Mouse (Mus musculus): ENCODE results near the gene Muc1. TPM values are rescaled to one million over a fixed set of nuclear protein-coding genes. Genes with fewer than 3 reads are reported as not detected.

Gene Muc1
- polyA plus RNA-seq, 1 experiment from 2014 or later: 0.56 TPM

DNA sequence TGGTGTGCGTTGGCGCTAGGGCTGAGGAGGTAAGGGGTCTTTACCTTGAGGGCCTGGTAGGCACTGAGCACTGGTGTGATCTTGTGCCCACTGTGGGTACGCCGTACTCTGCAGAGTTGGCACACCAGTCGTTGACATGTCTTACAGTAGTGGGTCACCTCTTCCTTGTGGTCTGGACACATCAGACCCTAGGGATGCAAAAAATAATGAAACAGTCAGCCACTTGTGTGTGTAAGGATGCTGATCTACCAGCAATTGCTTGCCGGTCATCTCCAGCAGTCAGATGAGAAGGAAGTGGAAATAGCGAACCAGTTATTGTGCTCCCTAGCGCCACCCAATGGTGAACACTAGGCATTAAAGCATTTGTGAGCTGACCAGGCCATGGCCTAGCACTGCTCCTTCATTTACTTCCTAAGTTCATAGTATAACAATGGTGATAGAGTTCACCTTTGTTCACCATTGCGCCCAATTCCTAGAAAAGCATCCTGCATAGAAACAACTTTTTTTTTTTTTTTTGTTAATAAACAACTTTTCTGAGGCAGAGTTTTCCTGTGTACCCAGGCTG lies 13.6 kb downstream of the Muc1 start:
- Histone ChIP-seq H3K9ac (replicated peaks) (0 out of 2 replicates have a peak overlapping the region, but pooled peaks have one; percentile 73), H3K4me2 (0 out of 2 replicates have a peak overlapping the region, but pooled peaks have one; percentile 73), H3K27ac (replicated peaks) (no peak overlapping the region), H3K4me3 (replicated peaks) (no peak overlapping the region), H3K9me3 (replicated peaks) (no peaks in the 10 kb centered on the region), H3K27me3 (replicated peaks) (no peaks in the 10 kb centered on the region), H3K36me3 (peaks cover 50% of the 10 kb centered on the region), H3K4me1 (peaks cover 50% of the 10 kb centered on the region)
- 71% methylated on average over 9 of the region's 9 CpGs for whole genome bisulfite sequencing
- ATAC-seq (ENCODE audit: low FRiP score): no peak

- peak overlapping the region; percentile 73 for H3K4me2 ChIP-seq
- H3K9ac ChIP-seq (replicated peaks): peak overlapping the region; percentile 73
- peaks cover 38% of the 10 kb centered on the region for H3K36me3 ChIP-seq
- H3K27me3 ChIP-seq (replicated peaks): no peaks in the 10 kb centered on the region
- H3K4me1 ChIP-seq: peaks cover 56% of the 10 kb centered on the region
- no peaks in the 10 kb centered on the region for H3K9me3 ChIP-seq (replicated peaks)
- H3K27ac ChIP-seq (replicated peaks): 0 out of 2 replicates have a peak overlapping the region, but pooled peaks have one; percentile 95
- H3K4me3 ChIP-seq (replicated peaks): peak overlapping the region; percentile 58
- no peak for ATAC-seq (ENCODE audit: low FRiP score)
- 10% methylated on average over 14 of the region's 14 CpGs for WGBS
These were observed 14.8 kb downstream of the Muc1 start for GRCm38 (mm10) chr3:89243609-89244008.

DNA sequence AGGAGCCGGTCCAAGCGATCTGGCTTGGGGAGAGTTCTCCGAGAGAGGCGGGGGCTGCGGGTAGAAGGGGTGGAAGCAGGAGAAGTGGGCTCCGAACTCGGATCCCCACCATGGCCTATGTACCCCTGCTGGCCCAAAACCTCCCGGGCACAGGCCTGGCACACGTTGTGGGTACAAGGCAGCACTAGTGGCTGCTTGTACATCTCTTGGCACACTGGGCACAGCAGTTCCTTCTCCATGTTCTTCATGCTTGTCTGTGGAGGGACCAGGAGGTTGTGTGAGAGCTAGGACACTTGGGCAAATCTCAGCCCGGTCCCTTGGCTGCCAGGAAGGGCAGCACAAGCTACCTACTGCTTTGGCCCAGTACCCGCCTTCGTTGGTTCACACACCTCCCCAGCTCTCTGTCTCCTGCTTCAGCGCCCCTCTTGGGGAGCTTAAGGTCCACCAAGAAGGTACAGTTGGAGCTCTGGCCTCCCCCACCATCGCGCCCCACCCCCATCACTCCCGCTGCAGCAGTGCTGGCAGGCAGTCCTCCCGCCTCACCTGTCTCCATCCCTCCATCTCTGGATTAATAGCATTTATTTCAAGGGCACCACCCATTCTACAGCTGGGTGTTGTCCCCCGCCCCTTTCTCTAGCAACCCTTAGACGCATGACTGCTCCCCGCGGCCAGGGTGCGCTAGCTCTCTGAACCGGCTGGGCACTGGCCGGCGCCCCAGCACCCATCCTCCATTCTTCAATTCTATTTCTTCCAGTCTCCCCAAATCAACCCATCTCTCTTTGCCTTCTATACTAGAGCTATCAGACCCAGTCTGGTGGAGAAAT lies 15.5 kb downstream of the Muc1 start:
- Histone ChIP-seq H3K4me3 (replicated peaks) (peak overlapping the region; percentile 58), H3K27ac (replicated peaks) (peak overlapping the region; percentile 95), H3K9ac (replicated peaks) (peak overlapping the region; percentile 73), H3K36me3 (peaks cover 35% of the 10 kb centered on the region), H3K9me3 (replicated peaks) (no peaks in the 10 kb centered on the region), H3K27me3 (replicated peaks) (no peaks in the 10 kb centered on the region), H3K4me1 (peaks cover 56% of the 10 kb centered on the region), H3K4me2 (peak overlapping the region; percentile 73)
- peak; percentile 42 for ATAC-seq (ENCODE audit: low FRiP score)
- 12% methylated on average over 25 of the region's 25 CpGs for WGBS

DNA sequence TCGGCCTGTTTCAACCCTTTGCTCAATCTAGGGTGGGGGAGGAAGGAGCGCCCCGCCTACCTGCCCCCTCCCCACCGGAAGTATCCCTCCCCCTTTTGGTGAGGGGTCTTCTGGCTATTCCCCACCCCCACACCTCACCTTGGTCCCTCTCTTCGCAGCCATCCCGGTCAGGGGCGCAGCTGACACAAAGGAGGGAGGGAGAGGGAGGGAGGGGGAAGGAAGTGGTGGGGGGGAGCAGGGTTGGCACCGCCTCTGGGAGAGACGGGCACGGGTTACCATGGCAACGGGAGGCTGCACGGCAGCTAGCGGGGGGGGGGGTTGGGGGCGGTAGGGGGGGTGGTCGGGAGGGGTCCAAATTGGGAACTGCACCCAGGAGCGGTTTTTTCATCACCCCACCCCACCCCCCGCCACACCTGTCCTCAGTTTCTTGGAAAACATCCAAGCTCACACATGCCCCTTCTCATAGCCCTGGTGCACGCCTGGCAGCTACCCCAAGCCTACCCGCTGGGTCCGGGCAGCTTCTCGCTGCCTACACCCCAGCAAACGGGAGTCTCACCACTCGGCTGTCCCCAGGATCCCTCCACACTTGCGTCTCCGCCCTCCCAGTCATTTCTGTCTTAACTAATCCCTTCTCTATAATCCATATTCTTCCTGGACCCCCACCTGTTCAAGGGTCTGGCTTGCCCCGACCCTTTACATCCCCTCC lies 16.3 kb downstream of the Muc1 start:
- H3K9ac ChIP-seq (replicated peaks): peak overlapping the region; percentile 73
- peak overlapping the region; percentile 95 for H3K27ac ChIP-seq (replicated peaks)

GRCm38 (mm10) chr3:89245688-89246171 lies 16.9 kb downstream of the Muc1 start, which contains the start of gene Krtcap2:
Krtcap2 (plus strand) TSS chr3:89245966.
- Histone ChIP-seq H3K4me2 (peak within 1 kb of the TSS; percentile 73), H3K4me3 (replicated peaks) (peak within 1 kb of the TSS; percentile 58), H3K27ac (replicated peaks) (peak within 1 kb of the TSS; percentile 95), H3K27me3 (replicated peaks) (no peaks in the 10 kb centered on the region), H3K9ac (replicated peaks) (peak within 1 kb of the TSS; percentile 73), H3K36me3 (peaks cover 28% of the 10 kb centered on the region), H3K4me1 (peaks cover 61% of the 10 kb centered on the region), H3K9me3 (replicated peaks) (no peaks in the 10 kb centered on the region)
- peak; percentile 81 for ATAC-seq (ENCODE audit: low FRiP score)
- 2% methylated on average over 20 of the region's 20 CpGs for WGBS

More for the DNA sequence above, 16.3 kb downstream of the Muc1 start:
- no peaks in the 10 kb centered on the region for H3K9me3 ChIP-seq (replicated peaks)
- peak overlapping the region; percentile 73 for H3K4me2 ChIP-seq
- no peaks in the 10 kb centered on the region for H3K27me3 ChIP-seq (replicated peaks)
- ATAC-seq (ENCODE audit: low FRiP score): peak; percentile 64
- H3K4me3 ChIP-seq (replicated peaks): peak overlapping the region; percentile 58
- 2% methylated on average over 14 of the region's 26 CpGs for WGBS
- H3K4me1 ChIP-seq: peaks cover 56% of the 10 kb centered on the region
- H3K36me3 ChIP-seq: peaks cover 34% of the 10 kb centered on the region

DNA sequence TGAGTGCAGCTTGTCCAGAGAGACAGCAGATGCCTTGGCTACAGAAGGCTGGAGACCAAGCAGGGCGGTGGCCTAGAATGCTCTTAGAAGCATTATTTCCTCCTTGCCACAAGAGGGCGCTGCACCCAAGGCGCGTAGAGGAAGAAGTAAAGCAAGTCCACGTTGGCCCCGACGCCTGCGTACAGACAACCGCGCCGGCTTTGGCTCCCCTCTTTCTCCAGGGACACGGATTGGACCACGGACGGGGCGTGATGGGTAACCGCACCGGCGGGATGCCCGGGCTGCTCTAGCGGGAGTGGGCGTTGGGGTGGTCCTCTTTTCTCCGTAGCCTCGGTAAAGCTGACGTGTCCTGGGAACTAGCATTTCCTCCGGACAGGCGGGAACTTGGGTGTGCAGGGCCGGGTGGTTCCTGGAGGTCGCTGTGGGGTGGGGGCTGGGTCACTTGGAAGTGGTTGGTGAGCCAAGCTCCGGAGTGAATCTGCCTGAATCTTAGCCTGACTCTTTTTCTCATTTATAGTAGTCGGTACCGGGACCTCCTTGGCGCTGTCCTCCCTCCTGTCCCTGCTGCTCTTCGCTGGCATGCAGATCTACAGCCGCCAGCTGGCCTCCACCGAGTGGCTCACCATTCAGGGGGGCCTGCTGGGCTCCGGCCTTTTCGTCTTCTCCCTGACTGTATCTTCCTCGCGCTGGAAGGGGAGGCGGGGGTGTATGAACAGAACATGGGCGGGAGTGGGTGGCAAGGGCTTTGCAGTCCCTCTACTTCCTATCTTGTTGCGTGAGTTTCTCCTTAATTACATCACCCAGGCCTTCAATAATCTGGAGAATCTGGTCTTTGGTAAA lies 17.6 kb downstream of the Muc1 start, which contains the start of gene Trim46:
Gene Trim46, minus strand, starts transcription at position 49 of the 840 bp plus-strand sequence.
- peak within 1 kb of the TSS; percentile 73 for H3K9ac ChIP-seq (replicated peaks)
- H3K4me2 ChIP-seq: peak within 1 kb of the TSS; percentile 73
- peaks cover 20% of the 10 kb centered on the region for H3K36me3 ChIP-seq
- H3K4me1 ChIP-seq: peaks cover 69% of the 10 kb centered on the region
- H3K4me3 ChIP-seq (replicated peaks): peak within 1 kb of the TSS; percentile 58
- H3K27ac ChIP-seq (replicated peaks): peak within 1 kb of the TSS; percentile 95
- no peaks in the 10 kb centered on the region for H3K27me3 ChIP-seq (replicated peaks)
- no peaks in the 10 kb centered on the region for H3K9me3 ChIP-seq (replicated peaks)
- under 1% methylated on average over 41 of the region's 42 CpGs for WGBS
- peak; percentile 74 for ATAC-seq (ENCODE audit: low FRiP score)

DNA sequence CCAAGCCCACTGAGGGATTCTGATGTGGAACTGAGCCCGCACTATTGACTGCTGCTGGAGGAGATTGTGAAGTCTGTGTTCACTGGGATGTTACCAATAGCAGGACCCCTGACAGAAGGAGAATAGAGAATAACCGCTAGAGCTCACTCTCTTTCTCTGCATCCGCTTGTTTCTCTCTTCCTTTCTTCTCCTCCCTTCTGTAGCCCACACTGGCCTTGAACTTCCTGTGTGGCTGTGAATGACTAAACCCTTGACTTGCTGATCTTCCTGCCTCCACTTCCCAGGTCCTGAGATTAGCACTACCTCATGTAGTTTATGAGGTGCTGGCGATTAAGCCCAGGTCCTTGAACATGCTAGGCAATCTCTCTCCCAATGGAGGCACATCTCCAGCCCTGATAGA lies 18.6 kb downstream of the Muc1 start:
- no peak for ATAC-seq (ENCODE audit: low FRiP score)
- 92% methylated on average over 4 of the region's 4 CpGs for WGBS
- H3K9me3 ChIP-seq (replicated peaks): no peaks in the 10 kb centered on the region
- H3K9ac ChIP-seq (replicated peaks): peak overlapping the region; percentile 68
- peaks cover 11% of the 10 kb centered on the region; the same call in 1 of the 2 replicates for H3K36me3 ChIP-seq
- peaks cover 69% of the 10 kb centered on the region for H3K4me1 ChIP-seq
- peak overlapping the region; percentile 58 for H3K4me3 ChIP-seq (replicated peaks)
- peaks cover 5% of the 10 kb centered on the region; the same call in 1 of the 2 replicates for H3K27me3 ChIP-seq (replicated peaks)
- no peak overlapping the region for H3K27ac ChIP-seq (replicated peaks)
- H3K4me2 ChIP-seq: peak overlapping the region; percentile 73

GRCm38 (mm10) chr3:89250435-89251040 lies 21.7 kb downstream of the Muc1 start:
- Histone ChIP-seq H3K27ac (replicated peaks) (peak overlapping the region; percentile 51; the same call in 1 of the 2 replicates), H3K9me3 (replicated peaks) (no peaks in the 10 kb centered on the region), H3K9ac (replicated peaks) (no peak overlapping the region), H3K27me3 (replicated peaks) (peaks cover 5% of the 10 kb centered on the region; the same call in 1 of the 2 replicates), H3K36me3 (peaks cover 11% of the 10 kb centered on the region; the same call in 1 of the 2 replicates), H3K4me3 (replicated peaks) (no peak overlapping the region), H3K4me2 (0 out of 2 replicates have a peak overlapping the region, but pooled peaks have one; percentile 39), H3K4me1 (peaks cover 42% of the 10 kb centered on the region)
- WGBS: 24% methylated on average over 7 of the region's 7 CpGs
- ATAC-seq (ENCODE audit: low FRiP score): no peak

GRCm38 (mm10) chr3:89251365-89251895 lies 22.6 kb downstream of the Muc1 start:
- ATAC-seq (ENCODE audit: low FRiP score): no peak
- 10% methylated on average over 17 of the region's 17 CpGs for WGBS
- Histone ChIP-seq H3K4me1 (peaks cover 37% of the 10 kb centered on the region), H3K9ac (replicated peaks) (0 out of 2 replicates have a peak overlapping the region, but pooled peaks have one; percentile 1), H3K27me3 (replicated peaks) (peaks cover 5% of the 10 kb centered on the region; the same call in 1 of the 2 replicates), H3K36me3 (peaks cover 11% of the 10 kb centered on the region; the same call in 1 of the 2 replicates), H3K27ac (replicated peaks) (no peak overlapping the region; the same call in 1 of the 2 replicates), H3K4me2 (peak overlapping the region; percentile 39), H3K4me3 (replicated peaks) (no peak overlapping the region), H3K9me3 (replicated peaks) (no peaks in the 10 kb centered on the region)

DNA sequence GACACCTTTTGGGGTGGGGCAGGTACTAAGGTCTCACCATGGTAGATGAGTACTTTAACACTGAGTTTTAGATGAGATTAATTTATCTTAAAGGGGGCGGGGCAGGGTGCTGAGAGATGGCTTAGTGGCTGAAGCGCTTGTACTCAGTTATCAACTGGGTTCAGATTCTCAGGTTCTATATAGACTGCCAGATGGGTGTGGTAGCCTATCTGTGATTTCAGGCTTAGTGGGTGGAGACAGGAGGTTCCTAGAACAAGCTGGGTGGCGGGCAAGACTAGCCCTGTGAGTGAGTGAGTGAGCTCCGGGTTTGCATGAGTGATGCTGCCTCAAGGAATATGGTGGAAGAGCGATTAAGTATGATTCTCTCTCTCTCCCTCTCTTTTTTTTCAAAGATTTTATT lies 26.1 kb downstream of the Muc1 start:
- Histone ChIP-seq H3K4me3 (replicated peaks) (no peak overlapping the region), H3K27me3 (replicated peaks) (peaks cover 5% of the 10 kb centered on the region; the same call in 1 of the 2 replicates), H3K4me2 (no peak overlapping the region), H3K36me3 (0 out of 2 replicates have a peak, but pooled peaks cover under 1% of the 10 kb centered on the region), H3K4me1 (peaks cover 22% of the 10 kb centered on the region), H3K27ac (replicated peaks) (no peak overlapping the region), H3K9ac (replicated peaks) (no peak overlapping the region), H3K9me3 (replicated peaks) (no peaks in the 10 kb centered on the region)
- ATAC-seq (ENCODE audit: low FRiP score): no peak
- 97% methylated on average over 5 of the region's 5 CpGs for WGBS
